Mouse (Mus musculus) gastrocnemius, adult 2 months (tissue): ENCODE measurements around the gene Elovl6. TPM values are rescaled to one million over a fixed set of nuclear protein-coding genes. Genes with fewer than 3 reads are reported as not detected.

Source experiments
- DNase-seq: peaks from one replicate; pipeline ENCODE4 v3.0.0; 2022
- H3K27ac ChIP-seq: fragments of 200-600 bp; 2 replicates; pipeline ENCODE4 v1.8.1; 2022; ENCODE audit warnings: mild to moderate bottlenecking
- H3K4me3 ChIP-seq: fragments of 200-600 bp; 2 replicates; pipeline ENCODE4 v1.8.1; 2022; ENCODE audit warnings: mild to moderate bottlenecking, moderate library complexity
- CTCF ChIP-seq: fragments of 200-600 bp; IDR thresholded peaks from 2 replicates; pipeline ENCODE4 v1.8.1; 2022; ENCODE audit warnings: antibody characterized with exemption, mild to moderate bottlenecking, moderate library complexity
- intact Hi-C: fragments of 180-260 bp; cut with DNase I; formaldehyde crosslinking; loops from one replicate; pipeline ENCODE4 v1.15.1; 2025
- total RNA-seq, 2 experiments: library from RNA; stranded (reverse); gene quantifications; 2 replicates each; pipeline ENCODE4 v1.2.3; 2021

The Elovl6 gene
- total RNA-seq, 2 experiments from 2014 or later: 0.33 to 0.89 TPM

DNA sequence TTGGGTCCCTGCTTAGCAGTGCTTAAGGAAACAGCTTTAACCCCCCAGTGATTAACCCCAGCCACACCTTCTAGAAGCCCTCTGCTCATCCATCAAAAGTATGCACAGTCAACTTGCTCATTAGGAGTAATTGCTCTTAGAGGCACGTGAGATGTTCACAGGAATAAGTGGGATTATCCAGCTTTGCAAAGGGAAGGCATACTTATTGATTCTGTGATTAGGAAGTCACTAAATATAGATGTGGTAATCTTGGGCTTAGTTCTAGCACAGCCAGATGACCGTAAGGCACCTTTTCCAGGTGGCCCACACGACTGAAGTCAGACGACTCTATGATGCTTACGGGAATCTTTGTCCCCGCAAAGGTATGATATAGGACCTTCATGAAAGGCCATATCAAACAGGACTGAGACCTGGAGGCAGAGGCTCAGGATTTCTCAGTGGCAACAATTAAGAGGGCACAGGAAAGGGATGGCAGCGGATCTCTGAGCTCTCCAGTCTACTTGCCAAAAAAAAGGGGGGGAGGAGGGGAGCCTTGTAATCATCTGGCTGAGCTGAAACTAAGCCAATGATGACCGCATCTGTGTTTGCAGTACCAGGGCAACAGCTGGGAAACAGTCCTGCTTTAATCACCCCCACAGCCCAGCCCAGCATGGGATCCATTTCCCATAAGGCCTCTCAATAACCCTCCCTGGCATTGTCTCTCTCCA, 117.6 kb downstream of the Elovl6 start:
- TF ChIP-seq CTCF: no peak
- Histone ChIP-seq H3K27ac (no peak overlapping the region), H3K4me3 (no peak overlapping the region)
- intact Hi-C loops: no loop called here
- DNase-seq: peak; percentile 45

DNA sequence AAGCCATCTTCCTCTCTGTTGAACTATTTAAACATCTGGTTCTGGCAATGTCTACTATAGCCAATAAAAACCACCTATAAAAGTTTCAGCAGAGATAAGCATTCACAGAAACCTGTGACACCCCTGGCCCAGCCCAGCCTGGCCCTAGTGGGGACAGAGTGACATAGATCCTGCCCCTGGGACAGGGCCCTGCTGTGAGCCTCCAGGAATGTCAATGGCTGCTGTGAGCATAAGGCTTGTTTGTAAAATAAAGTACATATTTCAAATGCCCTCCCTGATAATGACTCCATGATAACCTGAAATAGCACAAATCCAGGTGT, 118.1 kb downstream of the Elovl6 start:
- TF ChIP-seq CTCF: no peak
- Histone ChIP-seq H3K4me3 (no peak overlapping the region), H3K27ac (no peak overlapping the region)
- DNase-seq: no peak
- intact Hi-C loops: no loop called here

DNA sequence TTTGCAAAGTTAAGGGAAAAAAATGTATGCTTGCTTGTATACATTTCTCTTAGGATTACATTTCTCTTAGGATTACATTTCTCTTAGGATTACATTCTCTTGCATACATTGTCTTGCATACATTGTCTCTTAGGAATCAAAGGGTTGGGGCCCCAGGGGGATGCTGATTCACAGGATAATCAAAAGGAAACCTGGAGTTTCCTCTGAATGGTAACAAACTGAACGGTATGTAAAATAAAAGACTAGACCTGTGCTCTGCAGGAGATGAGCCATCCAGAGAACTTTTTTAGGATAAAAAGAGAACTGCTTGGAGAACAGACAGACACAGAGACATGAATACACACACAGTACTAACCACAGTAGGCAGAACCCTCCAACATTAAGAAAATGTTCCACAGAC, 118.8 kb downstream of the Elovl6 start:
- no peak for DNase-seq
- H3K4me3 ChIP-seq: no peak overlapping the region
- intact Hi-C loops: no loop called here
- H3K27ac ChIP-seq: no peak overlapping the region
- no peak for TF ChIP-seq CTCF

- no peak for DNase-seq
- no peak for TF ChIP-seq CTCF
- intact Hi-C loops: no loop called here
- Histone ChIP-seq H3K4me3 (no peak overlapping the region), H3K27ac (no peak overlapping the region)
Measured at GRCm38 (mm10) chr3:129651765-129652164, 119.6 kb downstream of the Elovl6 start.

- Histone ChIP-seq H3K27ac (no peak overlapping the region), H3K4me3 (no peak overlapping the region)
- DNase-seq: no peak
- no peak for TF ChIP-seq CTCF
- intact Hi-C loops: no loop called here
Measured at GRCm38 (mm10) chr3:129652476-129652875, 120.3 kb downstream of the Elovl6 start.

- intact Hi-C loops: no loop called here
- no peak overlapping the region for H3K4me3 ChIP-seq
Measured at GRCm38 (mm10) chr3:129656540-129656939, 124.4 kb downstream of the Elovl6 start.

DNA sequence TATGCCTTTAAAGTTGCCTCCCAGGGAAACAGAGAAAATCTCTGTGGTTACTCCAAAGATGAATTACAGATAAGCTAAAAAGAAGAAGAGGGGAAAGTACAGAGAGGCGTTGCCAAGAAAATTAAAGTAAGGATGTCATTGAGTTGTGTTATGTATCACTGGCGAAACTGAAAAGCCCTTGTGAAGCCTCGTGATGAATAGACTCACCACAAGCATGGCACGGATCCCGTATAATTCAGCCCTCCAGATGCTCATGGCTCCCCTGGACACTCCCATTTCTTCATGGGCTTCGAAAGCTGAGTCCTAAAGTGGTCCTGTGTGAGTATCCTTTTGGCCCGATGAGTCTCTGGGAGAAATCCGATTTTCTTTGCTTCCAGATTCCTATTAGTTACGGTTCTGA, 125.1 kb downstream of the Elovl6 start:
- Histone ChIP-seq H3K27ac (no peak overlapping the region), H3K4me3 (no peak overlapping the region)
- no peak for TF ChIP-seq CTCF
- DNase-seq: no peak
- intact Hi-C loops: no loop called here

More at GRCm38 (mm10) chr3:129656540-129656939, 124.4 kb downstream of the Elovl6 start:
- TF ChIP-seq CTCF: no peak
- DNase-seq: no peak
- no peak overlapping the region for H3K27ac ChIP-seq

GRCm38 (mm10) chr3:129657775-129658174, 125.6 kb downstream of the Elovl6 start:
- no peak overlapping the region for H3K27ac ChIP-seq
- H3K4me3 ChIP-seq: no peak overlapping the region
- TF ChIP-seq CTCF: no peak
- DNase-seq: no peak
- intact Hi-C loops: no loop called here

DNA sequence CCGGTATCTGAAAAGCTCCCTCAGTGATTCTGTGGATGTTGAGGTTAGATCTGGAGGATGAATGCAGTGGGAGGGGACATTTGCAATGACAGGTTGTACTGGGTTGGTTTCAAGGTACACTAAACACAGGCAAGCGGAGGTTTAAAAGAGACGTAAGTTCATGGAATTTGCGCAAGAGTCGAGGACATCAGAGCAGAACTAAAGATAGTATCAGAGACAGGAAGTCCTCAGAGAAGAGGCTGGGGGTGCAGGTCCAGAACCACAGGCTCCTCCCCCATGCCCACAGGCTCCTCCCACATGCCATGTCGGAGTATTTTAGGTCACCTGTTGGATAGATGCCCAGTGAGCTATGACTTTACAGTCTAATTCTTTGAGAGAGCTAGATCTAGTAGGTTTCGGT, 126.6 kb downstream of the Elovl6 start:
- Histone ChIP-seq H3K27ac (no peak overlapping the region), H3K4me3 (no peak overlapping the region)
- no peak for DNase-seq
- intact Hi-C loops: no loop called here
- no peak for TF ChIP-seq CTCF

DNA sequence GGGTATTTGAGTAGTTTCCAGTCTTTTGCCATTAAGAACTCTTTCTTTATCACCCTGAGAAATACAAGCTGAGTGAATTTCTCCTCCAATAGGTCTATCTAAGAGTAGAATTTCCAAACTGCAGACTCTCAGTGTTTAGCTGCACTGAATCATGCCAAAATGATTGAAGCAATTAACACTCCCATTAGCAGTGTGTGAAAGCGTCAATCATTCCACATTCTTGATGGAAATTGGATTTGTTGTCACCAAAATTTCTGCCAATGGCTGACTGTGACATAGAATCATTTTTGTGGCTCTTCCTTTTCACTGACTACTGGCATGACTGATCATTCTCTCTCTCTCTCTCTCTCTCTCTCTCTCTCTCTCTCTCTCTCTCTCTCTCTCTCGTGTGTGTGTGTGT, 131.8 kb downstream of the Elovl6 start:
- intact Hi-C loops: no loop called here
- no peak for DNase-seq
- no peak for TF ChIP-seq CTCF
- no peak overlapping the region for H3K27ac ChIP-seq
- H3K4me3 ChIP-seq: no peak overlapping the region

DNA sequence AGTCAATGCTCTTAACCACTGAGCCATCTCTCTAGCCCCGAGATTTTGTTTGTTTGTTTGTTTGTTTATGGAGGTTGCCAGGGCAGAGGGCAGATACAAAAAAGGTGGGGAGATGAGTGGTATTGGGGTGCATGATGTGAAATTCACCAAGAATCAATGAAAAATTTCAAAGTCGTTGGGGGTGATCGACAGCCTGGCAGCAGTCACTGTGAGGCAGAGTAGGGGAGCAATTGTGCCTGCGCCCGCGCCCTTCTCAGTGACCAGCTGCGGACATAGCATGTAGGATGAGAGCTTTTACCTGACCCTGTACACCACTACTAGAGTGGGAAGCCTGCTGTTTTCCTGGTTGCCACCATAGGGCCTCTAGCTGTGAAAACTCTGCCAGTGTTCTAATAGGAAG, 143.8 kb downstream of the Elovl6 start:
- intact Hi-C loops: no loop called here
- H3K27ac ChIP-seq: no peak overlapping the region
- H3K4me3 ChIP-seq: no peak overlapping the region
- DNase-seq: no peak
- TF ChIP-seq CTCF: no peak

GRCm38 (mm10) chr3:129680258-129680657, 148.1 kb downstream of the Elovl6 start:
- Histone ChIP-seq H3K27ac (peak overlapping the region; percentile 53), H3K4me3 (no peak overlapping the region)
- intact Hi-C loops: loop anchor here (5.0 kb wide), 1 partner anchor 148 kb away; the partner anchor contains the start of gene Elovl6
- peak; percentile 77 for DNase-seq
- TF ChIP-seq CTCF: peak; percentile 52

GRCm38 (mm10) chr3:129681841-129682240, 149.7 kb downstream of the Elovl6 start:
- no peak overlapping the region for H3K4me3 ChIP-seq
- intact Hi-C loops: loop anchor here (5.0 kb wide), 1 partner anchor 150 kb away; the partner anchor contains the start of gene Elovl6
- no peak for DNase-seq
- TF ChIP-seq CTCF: no peak
- no peak overlapping the region for H3K27ac ChIP-seq

GRCm38 (mm10) chr3:129682389-129682788, 150.2 kb downstream of the Elovl6 start:
- no peak overlapping the region for H3K4me3 ChIP-seq
- TF ChIP-seq CTCF: no peak
- intact Hi-C loops: loop anchor here (5.0 kb wide), 1 partner anchor 150 kb away; the partner anchor contains the start of gene Elovl6
- no peak overlapping the region for H3K27ac ChIP-seq
- no peak for DNase-seq
